Mouse (Mus musculus): ENCODE data around the gene Cd63.

GRCm38 (mm10) chr10:128904812-128905211, 4.0 kb downstream of the Cd63 start:
- TF ChIP-seq CTCF (IDR thresholded peaks at IDR 0.05; ENCODE audit: low read depth, low read length) (no peak), GATA1 (IDR thresholded peaks at IDR 0.05; ENCODE audit: borderline replicate concordance, low read length) (no peak), POLR2AphosphoS5 (IDR thresholded peaks at IDR 0.05; ENCODE audit: insufficient replicate concordance, low read depth, low read length) (no peak)
